Mouse (Mus musculus): ENCODE results near the gene Pax7. TPM values are rescaled to one million over a fixed set of nuclear protein-coding genes. Genes with fewer than 3 reads are reported as not detected.
A peak's percentile ranks its signal among the peaks of the same experiment; 100 is the strongest.

The Pax7 gene
- total RNA-seq (2021) = not detected

- DNase-seq (ENCODE audit: extremely low spot score in 1 of 2, low spot score in 1 of 2) = no peak
These were observed at the start of gene Pax7 for GRCm38 (mm10) chr4:139833036-139833634. Gene Pax7 (minus strand): TSS chr4:139833528.

DNA sequence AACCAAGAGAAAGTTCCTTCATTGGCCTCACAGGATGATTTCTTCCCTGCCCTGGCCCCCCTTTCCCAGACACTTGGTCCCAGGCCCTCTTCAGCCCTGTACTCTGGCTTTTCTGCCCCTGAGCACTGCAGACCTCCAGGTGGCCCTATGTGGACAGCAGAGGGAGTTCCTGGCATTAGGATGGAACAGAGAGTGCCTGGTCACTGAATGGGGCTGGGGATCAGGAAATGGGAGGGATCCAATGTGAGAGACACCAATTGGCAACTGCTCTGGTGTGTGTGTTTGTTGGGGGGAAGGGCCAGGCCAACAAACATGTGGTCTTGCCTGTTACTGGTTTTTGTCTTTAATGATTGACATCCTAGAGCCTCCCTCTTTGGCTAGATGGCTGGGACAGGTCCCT lies 48.5 kb upstream of the Pax7 start:
- DNase-seq (ENCODE audit: extremely low spot score in 1 of 2, low spot score in 1 of 2) = no peak

DNA sequence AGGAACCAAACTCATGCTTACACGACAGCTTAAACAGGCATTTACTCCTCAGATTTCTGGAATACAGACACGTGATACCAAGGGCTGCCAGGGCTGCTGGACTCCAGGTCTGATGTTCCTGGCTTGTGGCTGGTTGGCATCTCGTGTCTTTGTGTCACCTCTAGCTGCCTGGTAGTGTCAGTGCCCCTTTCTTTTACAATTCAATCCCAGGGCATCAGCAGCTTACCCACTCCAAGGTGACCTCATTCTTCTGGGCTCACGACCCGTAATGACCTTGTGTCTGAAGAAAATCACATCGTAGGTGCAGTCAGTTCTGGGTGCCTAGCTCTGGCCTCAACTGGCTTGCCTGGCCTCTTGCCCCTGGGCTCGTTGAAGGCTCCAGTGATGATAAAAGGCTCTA lies 46.0 kb upstream of the Pax7 start:
- no peak for DNase-seq (ENCODE audit: extremely low spot score in 1 of 2, low spot score in 1 of 2)

DNA sequence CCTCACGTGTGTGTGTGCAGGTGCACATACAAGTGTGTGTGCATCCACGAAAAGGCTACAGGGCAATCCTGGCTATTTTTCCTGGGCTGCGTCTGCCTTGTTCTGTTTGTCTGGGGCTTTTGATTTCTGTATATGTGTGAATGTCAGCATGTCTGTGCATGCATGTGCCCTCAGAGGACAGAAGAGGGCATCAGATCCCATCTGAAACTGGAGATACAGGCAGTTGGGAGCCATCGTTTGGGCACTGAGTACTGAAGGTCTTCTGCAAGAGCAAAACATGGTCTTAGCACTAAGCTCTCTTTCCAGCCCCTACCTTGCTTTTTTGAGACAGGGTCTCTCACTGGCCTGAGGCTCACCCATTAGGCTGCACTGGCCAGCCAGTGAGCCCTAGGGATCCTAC lies 45.1 kb upstream of the Pax7 start:
- no peak for DNase-seq (ENCODE audit: extremely low spot score in 1 of 2, low spot score in 1 of 2)

DNA sequence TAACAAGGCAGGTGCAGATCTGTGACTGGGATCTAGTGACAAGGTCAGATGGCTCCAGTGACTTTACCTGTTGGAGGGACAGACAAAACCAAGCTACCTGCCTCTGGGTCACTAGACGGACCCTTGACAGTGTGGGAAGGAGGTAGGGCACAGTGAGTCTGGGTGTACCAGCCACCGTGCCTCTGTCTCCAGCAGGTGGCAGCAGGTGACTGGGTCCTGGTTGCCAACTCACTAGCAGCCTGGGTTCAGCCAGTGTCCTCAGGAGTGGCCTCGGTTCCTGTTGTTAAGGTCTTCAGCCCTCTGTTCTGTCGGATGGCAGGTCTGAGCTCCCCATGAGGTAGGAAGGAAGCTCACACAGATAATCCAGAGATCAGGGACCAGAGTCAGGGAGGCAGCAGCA lies 43.9 kb upstream of the Pax7 start:
- peak; percentile 63 to 89 for DNase-seq (ENCODE audit: extremely low spot score in 1 of 2, low spot score in 1 of 2)

DNA sequence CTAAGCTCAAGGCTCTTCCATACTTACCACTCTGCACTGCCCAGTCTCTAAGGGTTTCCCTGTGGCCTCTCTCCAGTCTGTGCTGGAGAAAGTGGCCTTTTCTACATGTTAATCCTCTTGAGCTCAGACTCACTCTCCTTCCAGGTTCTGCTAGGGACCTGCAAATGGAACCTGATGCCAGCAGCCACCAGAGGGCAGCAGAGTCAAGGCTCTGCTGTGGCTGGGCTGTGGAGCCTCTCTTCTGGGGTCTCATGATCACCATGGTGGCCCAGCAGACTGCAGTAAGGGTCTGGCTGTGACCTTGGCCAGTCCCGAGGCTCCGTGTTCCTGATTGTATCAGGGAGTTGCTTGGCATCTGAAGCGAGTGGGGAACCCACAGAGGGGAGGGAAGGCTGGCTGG lies 39.3 kb upstream of the Pax7 start:
- peak; percentile 55 to 75 for DNase-seq (ENCODE audit: extremely low spot score in 1 of 2, low spot score in 1 of 2)

- DNase-seq (ENCODE audit: extremely low spot score in 1 of 2, low spot score in 1 of 2) = no peak
These were observed 38.4 kb upstream of the Pax7 start for GRCm38 (mm10) chr4:139871699-139872098.

GRCm38 (mm10) chr4:139863218-139863617 lies 29.9 kb upstream of the Pax7 start:
- no peak for DNase-seq (ENCODE audit: extremely low spot score in 1 of 2, low spot score in 1 of 2)

GRCm38 (mm10) chr4:139858635-139859176 lies 25.4 kb upstream of the Pax7 start:
- DNase-seq (ENCODE audit: extremely low spot score in 1 of 2, low spot score in 1 of 2) = peak; percentile 88 to 99

- DNase-seq (ENCODE audit: extremely low spot score in 1 of 2, low spot score in 1 of 2) = no peak
These were observed 19.1 kb upstream of the Pax7 start for GRCm38 (mm10) chr4:139852219-139853035.

DNA sequence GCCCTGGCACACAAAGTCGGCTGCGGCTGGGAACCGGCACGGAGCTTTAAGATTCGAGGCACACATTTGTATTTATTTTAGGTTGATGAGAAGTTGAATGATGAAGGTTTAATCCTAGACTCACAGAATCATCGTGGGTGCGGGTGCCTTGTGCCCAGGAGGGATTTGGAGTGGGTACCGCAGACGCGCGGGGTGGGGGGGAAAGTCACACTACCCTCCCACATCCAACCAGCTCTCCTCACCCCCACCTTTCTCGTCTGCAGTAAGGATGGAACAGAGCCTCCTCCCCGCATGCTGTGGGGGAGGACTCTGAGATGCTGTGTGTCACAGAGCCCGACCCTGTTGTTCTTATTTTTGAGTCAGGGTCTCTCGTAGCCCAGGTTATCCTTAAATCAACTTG lies 18.1 kb upstream of the Pax7 start:
- no peak for DNase-seq (ENCODE audit: extremely low spot score in 1 of 2, low spot score in 1 of 2)

DNA sequence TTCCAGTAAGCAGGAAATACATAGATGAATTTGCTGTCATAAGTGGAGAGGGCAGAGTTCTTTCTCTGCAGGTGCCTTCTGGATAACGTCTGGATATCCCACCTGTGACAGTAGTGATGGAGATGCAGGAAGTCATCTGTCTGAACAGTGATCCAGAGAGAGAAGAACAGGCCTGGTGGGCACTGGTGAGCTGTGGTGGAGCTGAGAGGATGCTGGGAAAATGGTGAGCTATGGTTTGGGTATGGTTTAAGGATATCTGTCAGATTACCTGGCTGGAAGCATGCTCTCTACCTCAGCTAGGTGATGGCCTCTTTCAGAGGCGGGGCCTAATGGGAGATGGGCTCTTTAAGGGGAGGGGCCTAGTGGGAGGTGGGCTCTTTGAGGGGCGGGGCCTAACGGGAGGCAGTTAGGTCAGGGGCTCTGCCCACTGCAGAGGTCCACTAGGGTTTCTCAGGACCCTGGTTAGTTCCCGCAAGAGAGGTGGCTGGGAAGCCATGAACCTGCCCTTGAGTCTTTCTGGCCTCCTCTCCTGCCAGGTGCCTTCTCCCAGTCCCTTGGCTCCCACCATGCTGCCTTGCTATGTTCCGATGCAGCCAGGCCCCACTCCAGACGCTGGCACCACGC lies 17.3 kb upstream of the Pax7 start:
- DNase-seq (ENCODE audit: extremely low spot score in 1 of 2, low spot score in 1 of 2) = no peak

DNA sequence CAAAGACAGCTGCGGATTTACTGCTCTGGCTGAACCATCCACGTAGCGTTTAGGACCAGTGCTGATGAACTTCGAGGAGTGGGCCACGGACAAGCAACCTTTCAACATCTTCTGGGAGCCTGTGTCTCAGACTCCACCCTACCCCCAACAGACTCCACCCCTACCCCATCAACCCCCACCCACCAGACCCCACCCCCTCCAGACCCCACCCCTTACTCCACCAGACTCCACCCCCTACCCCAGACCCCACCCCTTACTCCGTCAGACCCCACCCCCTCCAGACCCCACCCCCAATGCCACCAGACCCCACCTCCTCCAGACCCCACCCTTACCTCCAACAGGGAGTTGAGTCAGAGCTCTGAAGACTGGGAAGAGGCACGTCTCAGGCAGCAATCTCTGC lies 10.1 kb upstream of the Pax7 start:
- DNase-seq (ENCODE audit: extremely low spot score in 1 of 2, low spot score in 1 of 2) = no peak

DNA sequence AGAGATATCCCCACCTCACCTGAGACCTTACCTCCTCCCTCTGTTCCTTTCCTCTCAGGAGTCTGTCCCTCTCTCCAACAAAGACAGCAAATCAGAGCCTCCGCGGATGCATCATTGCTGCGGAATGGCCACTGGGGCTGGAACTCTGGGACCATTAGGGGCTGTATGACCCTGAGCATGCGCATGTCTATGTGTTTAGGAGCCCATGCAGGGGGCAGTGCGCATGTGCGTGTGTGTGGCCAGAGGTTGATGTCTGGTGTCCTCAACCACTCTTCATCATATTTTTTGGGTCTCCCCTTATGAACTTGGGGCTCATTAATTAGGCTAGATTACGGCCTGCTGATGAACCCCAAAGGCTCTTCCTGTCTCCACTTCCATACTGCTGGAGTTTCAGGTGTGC lies 9.6 kb upstream of the Pax7 start:
- DNase-seq (ENCODE audit: extremely low spot score in 1 of 2, low spot score in 1 of 2) = no peak

DNA sequence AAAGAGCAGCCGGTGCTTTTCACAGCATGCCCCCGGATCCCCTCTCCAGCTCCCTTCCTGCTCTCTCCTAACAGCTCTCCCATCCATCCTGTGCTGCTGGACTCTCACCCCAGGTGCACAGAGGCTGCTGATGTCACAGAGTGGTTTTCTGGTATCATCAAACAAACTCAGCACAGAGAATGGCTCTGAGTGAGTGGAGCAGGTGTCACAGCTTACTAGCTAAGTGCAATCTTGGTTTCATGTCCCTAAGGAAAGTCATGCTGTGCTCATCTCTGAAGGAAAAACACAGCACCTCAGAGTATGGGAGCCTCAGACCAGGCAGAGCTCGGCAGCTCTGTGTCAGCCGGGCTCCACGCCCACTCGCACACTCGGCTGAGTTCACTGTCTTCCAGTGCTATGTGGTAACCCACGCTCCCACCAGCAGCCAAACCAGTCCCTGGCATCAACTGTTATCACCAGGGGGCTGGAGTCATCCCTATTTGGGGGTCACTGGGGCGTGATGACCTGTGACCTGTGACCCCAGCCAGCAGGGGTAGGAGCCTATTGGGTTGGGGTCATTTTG lies 7.7 kb upstream of the Pax7 start:
- DNase-seq (ENCODE audit: extremely low spot score in 1 of 2, low spot score in 1 of 2) = no peak

DNA sequence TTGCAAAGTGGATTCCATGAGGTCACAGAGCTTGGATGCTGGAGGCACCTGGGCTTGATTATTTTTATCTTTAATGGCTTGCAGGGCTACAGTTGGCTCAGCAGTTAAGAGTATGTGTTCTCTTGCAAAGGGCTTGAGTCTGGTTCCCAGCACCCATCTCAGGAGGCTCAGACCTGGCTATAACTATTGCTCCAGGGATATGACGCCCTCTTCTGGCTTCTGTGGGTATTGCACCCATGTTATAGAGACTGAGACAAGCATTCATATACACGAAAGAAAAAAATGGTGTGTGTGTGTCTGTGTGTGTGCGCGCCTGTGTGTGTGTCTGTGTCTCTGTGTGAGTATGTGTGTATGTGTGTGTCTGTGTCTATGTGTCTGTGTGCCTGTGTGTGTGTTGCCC lies 7.1 kb upstream of the Pax7 start:
- no peak for DNase-seq (ENCODE audit: extremely low spot score in 1 of 2, low spot score in 1 of 2)

- no peak for DNase-seq (ENCODE audit: extremely low spot score in 1 of 2, low spot score in 1 of 2)
These were observed 3.4 kb upstream of the Pax7 start for GRCm38 (mm10) chr4:139836681-139837080.

DNA sequence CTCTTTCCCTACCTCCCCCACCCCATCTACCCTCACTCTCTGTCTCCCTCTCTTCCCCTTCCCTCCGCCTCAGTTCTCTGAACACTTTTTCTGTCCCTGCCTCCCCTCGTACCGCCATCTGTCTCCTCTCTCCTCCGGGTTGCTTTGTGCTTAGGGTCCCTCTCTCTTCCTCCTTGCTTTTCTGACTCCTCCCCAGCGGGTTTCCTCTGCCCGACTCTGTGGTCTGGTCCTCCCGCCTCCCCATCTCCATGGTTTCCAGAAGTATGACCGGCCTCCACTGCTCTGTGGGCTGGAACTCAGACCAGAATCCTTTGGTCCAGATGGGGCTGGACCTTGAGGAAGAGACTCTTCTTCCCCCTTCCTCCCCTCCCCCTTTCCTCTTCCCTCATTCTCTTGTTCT lies 2.9 kb upstream of the Pax7 start:
- DNase-seq (ENCODE audit: extremely low spot score in 1 of 2, low spot score in 1 of 2) = no peak

- DNase-seq (ENCODE audit: extremely low spot score in 1 of 2, low spot score in 1 of 2) = no peak
These were observed 581 bp upstream of the Pax7 start for GRCm38 (mm10) chr4:139833817-139834401.

- no peak for DNase-seq (ENCODE audit: extremely low spot score in 1 of 2, low spot score in 1 of 2)
These were observed 870 bp downstream of the Pax7 start for GRCm38 (mm10) chr4:139832281-139833035.

Measured in layer of hippocampus, postnatal 25 days (tissue).